ENCODE assay signal across 10 mouse cellular contexts in the genomic region with DNA sequence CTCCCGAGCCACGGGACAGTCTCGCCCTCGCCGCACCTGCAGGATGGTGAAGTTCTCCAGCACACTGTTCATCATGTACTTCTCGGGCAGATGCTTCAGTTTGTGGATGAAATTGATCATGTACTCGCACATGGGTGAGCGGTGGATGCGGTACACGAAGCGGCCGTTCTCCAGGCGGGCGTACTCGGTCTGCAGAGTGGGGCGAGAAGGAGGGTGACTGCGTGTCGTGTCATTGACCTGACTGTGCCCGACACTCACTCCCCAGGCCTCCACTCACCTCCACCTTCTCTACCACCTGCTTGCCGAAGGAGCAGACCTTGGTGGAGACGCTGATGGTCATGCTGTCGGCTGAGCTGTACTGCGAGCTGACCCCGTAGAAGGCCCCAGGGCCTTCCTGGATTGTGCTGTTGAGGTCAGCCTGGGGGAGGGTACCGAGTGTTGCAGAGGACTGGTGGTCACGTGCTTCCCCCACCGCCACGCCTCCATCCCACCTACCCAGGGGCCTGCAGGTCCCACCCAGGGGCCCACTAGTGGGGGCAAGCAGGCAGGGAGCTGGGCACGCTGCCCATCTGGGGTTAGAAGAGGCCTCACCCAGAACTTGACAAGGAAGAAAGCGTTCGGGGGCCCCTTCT. TPM values are rescaled to one million over a fixed set of nuclear protein-coding genes. Genes with fewer than 3 reads are reported as not detected.
DNase-seq lines count a peak whose midpoint lies in the region; ATAC-seq and TF ChIP-seq lines count a peak whose summit lies in the region.
"Had no signal": no experiment of that assay in that cellular context is flagged by ENCODE, and none has a peak within 500 bp of the region (broad histone marks: within the 10 kb centered on the region; RNA-seq: fewer than 3 reads in every experiment).

No protein-coding gene starts in this region.

- H3K4me1 ChIP-seq in kidney, embryonic 15.5 days, result peaks cover 57% of the 10 kb centered on the region
- H3K4me1 ChIP-seq in hindbrain, postnatal 0 days (ENCODE audit: insufficient read depth, low read length), result peaks cover 10% of the 10 kb centered on the region
- peaks cover 11% of the 10 kb centered on the region for H3K4me1 ChIP-seq in neural tube, embryonic 14.5 days (ENCODE audit: control insufficient read depth, insufficient read depth, low read length)

- 42% methylated on average over 31 of the region's 31 CpGs for WGBS in kidney, embryonic 15.5 days
- 73% methylated on average over 31 of the region's 31 CpGs for WGBS in hindbrain, postnatal 0 days
- 56% methylated on average over 31 of the region's 31 CpGs for WGBS in neural tube, embryonic 14.5 days

- ATAC-seq in kidney, embryonic 15.5 days (replicated peaks; ENCODE audit: low FRiP score), result 0 out of 2 replicates have a peak, but pooled peaks have one; percentile 6
- ATAC-seq in hindbrain, postnatal 0 days, result no peak
- no peak for ATAC-seq in neural tube, embryonic 14.5 days (ENCODE audit: low read depth)
- no peak for ATAC-seq in monocyte, adult 5-6 weeks (replicated peaks; ENCODE audit: insufficient number of reproducible peaks, low FRiP score, low TSS enrichment, poor library complexity, severe bottlenecking)

- DNase-seq in kidney, postnatal 36 days, result no peak
- peak; percentile 46 for DNase-seq in embryo, embryonic 10.5 days (ENCODE audit: low spot score)
- no peak for DNase-seq in hindbrain, postnatal 0 days (ENCODE audit: low spot score)
- DNase-seq in thymus, postnatal 36 days, result no peak
- DNase-seq: kidney, adult 18-20 months; lung, postnatal 14 days; right cerebral cortex, postnatal 25 days had no signal

- H3K4me3 ChIP-seq in kidney, embryonic 15.5 days (replicated peaks), result no peak overlapping the region
- no peak overlapping the region for H3K4me3 ChIP-seq in hindbrain, postnatal 0 days (ENCODE audit: low read length)
- H3K4me3 ChIP-seq in neural tube, embryonic 14.5 days (ENCODE audit: low read depth, low read length), result no peak overlapping the region

- TF ChIP-seq CTCF in hindbrain, postnatal 0 days (IDR thresholded peaks at IDR 0.05; ENCODE audit: low read depth), result no peak; the same call in 1 of the 2 replicates

- H3K9me3 ChIP-seq in kidney, embryonic 15.5 days (replicated peaks), result no peaks in the 10 kb centered on the region
- H3K9me3 ChIP-seq in hindbrain, postnatal 0 days (ENCODE audit: low read length), result no peaks in the 10 kb centered on the region
- no peaks in the 10 kb centered on the region for H3K9me3 ChIP-seq in neural tube, embryonic 14.5 days (ENCODE audit: control insufficient read depth, low read length)

- H3K27me3 ChIP-seq in kidney, embryonic 15.5 days, result no peaks in the 10 kb centered on the region
- no peaks in the 10 kb centered on the region for H3K27me3 ChIP-seq in hindbrain, postnatal 0 days (ENCODE audit: insufficient read depth, low read length)
- H3K27me3 ChIP-seq in neural tube, embryonic 14.5 days (ENCODE audit: control insufficient read depth, insufficient read depth, low read length), result no peaks in the 10 kb centered on the region

- peaks cover 79% of the 10 kb centered on the region for H3K36me3 ChIP-seq in kidney, embryonic 15.5 days
- peaks cover 15% of the 10 kb centered on the region for H3K36me3 ChIP-seq in hindbrain, postnatal 0 days (ENCODE audit: insufficient read depth, low read length)
- peaks cover 16% of the 10 kb centered on the region; the same call in 1 of the 2 replicates for H3K36me3 ChIP-seq in neural tube, embryonic 14.5 days (ENCODE audit: control insufficient read depth, insufficient read depth, low read length)

- H3K27ac ChIP-seq in kidney, embryonic 15.5 days, result peak overlapping the region; percentile 71
- no peak overlapping the region for H3K27ac ChIP-seq in hindbrain, postnatal 0 days
- no peak overlapping the region for H3K27ac ChIP-seq in neural tube, embryonic 14.5 days (ENCODE audit: low read depth, low read length)

- H3K4me2 ChIP-seq in kidney, embryonic 15.5 days, result peak overlapping the region; percentile 17; the same call in 1 of the 2 replicates
- peak overlapping the region; percentile 23; the same call in 1 of the 2 replicates for H3K4me2 ChIP-seq in hindbrain, postnatal 0 days (ENCODE audit: low read depth, low read length)
- no peak overlapping the region for H3K4me2 ChIP-seq in neural tube, embryonic 14.5 days (ENCODE audit: low read depth, low read length)

- H3K9ac ChIP-seq in kidney, embryonic 15.5 days, result peak overlapping the region; percentile 17; the same call in 1 of the 2 replicates
- no peak overlapping the region for H3K9ac ChIP-seq in hindbrain, postnatal 0 days (replicated peaks; ENCODE audit: low read length)
- H3K9ac ChIP-seq in neural tube, embryonic 14.5 days (replicated peaks; ENCODE audit: low read depth, low read length), result 0 out of 2 replicates have a peak overlapping the region, but pooled peaks have one; percentile 3

RNA-seq across cellular contexts. Expression of a gene that starts 4.8 kb away (rescaled TPM):
- 643 and 689 TPM in 2 replicates for polyA plus RNA-seq in kidney, embryonic 15.5 days (2015; fragmentation: Nextera tagmentation; extraction: Ambion mirVana)
- total RNA-seq in hindbrain, postnatal 0 days (2014; rRNA removed), result 699 and 1,071 TPM in 2 replicates
- polyA plus RNA-seq in hindbrain, postnatal 0 days (2015; fragmentation: Nextera tagmentation; extraction: Ambion mirVana), result 337 and 355 TPM in 2 replicates
- 367 and 407 TPM in 2 replicates for polyA plus RNA-seq in neural tube, embryonic 14.5 days (2014; fragmentation: Nextera tagmentation; extraction: Ambion mirVana)
- 363 to 372 TPM (median 364 TPM) in 3 replicates for total RNA-seq in monocyte, adult 5-6 weeks (2017)

RNA-seq across cellular contexts. Expression of a gene that starts 17.6 kb away (rescaled TPM):
- 9.8 and 11.0 TPM in 2 replicates for polyA plus RNA-seq in kidney, embryonic 15.5 days (2015; fragmentation: Nextera tagmentation; extraction: Ambion mirVana)
- total RNA-seq in hindbrain, postnatal 0 days (2014; rRNA removed), result 6.5 and 9.4 TPM in 2 replicates
- 1.3 and 1.7 TPM in 2 replicates for polyA plus RNA-seq in hindbrain, postnatal 0 days (2015; fragmentation: Nextera tagmentation; extraction: Ambion mirVana)
- polyA plus RNA-seq in neural tube, embryonic 14.5 days (2014; fragmentation: Nextera tagmentation; extraction: Ambion mirVana), result 1.2 and 1.6 TPM in 2 replicates
- total RNA-seq in monocyte, adult 5-6 weeks (2017), result not detected in 3 replicates

RNA-seq across cellular contexts. Expression of a gene that starts 19.7 kb away (rescaled TPM):
- polyA plus RNA-seq in kidney, embryonic 15.5 days (2015; fragmentation: Nextera tagmentation; extraction: Ambion mirVana), result 28.4 and 33.7 TPM in 2 replicates
- total RNA-seq in hindbrain, postnatal 0 days (2014; rRNA removed), result 38.7 and 46.5 TPM in 2 replicates
- 23.6 and 27.2 TPM in 2 replicates for polyA plus RNA-seq in hindbrain, postnatal 0 days (2015; fragmentation: Nextera tagmentation; extraction: Ambion mirVana)
- 22.7 and 23.5 TPM in 2 replicates for polyA plus RNA-seq in neural tube, embryonic 14.5 days (2014; fragmentation: Nextera tagmentation; extraction: Ambion mirVana)
- 8.8 to 18.2 TPM (median 13.0 TPM) in 3 replicates for total RNA-seq in monocyte, adult 5-6 weeks (2017)

RNA-seq across cellular contexts. Expression of a gene that starts 32.0 kb away (rescaled TPM):
- 5.6 and 6.4 TPM in 2 replicates for polyA plus RNA-seq in kidney, embryonic 15.5 days (2015; fragmentation: Nextera tagmentation; extraction: Ambion mirVana)
- total RNA-seq in hindbrain, postnatal 0 days (2014; rRNA removed), result 1.4 TPM in 1 of 2 replicates, not detected in the other
- polyA plus RNA-seq in hindbrain, postnatal 0 days (2015; fragmentation: Nextera tagmentation; extraction: Ambion mirVana), result 1.8 and 2.0 TPM in 2 replicates
- polyA plus RNA-seq in neural tube, embryonic 14.5 days (2014; fragmentation: Nextera tagmentation; extraction: Ambion mirVana), result 0.66 and 0.89 TPM in 2 replicates
- total RNA-seq in monocyte, adult 5-6 weeks (2017), result not detected in 3 replicates
